Mouse (Mus musculus): ENCODE results near the gene Cldn14.

- no peak for TF ChIP-seq CTCF (IDR thresholded peaks at IDR 0.05; ENCODE audit: extremely low read depth, insufficient read length, insufficient replicate concordance, low read depth, low read length)
- TF ChIP-seq POLR2A (IDR thresholded peaks at IDR 0.05; ENCODE audit: low read depth, low read length): no peak
Observed at GRCm38 (mm10) chr16:93888481-93888880, 120.2 kb downstream of the Cldn14 start.

Measured in small intestine, adult 2 months (tissue).